Mouse (Mus musculus) forebrain, embryonic 16.5 days (tissue): Measurements from ENCODE around the gene Cfap20. TPM values are rescaled to one million over a fixed set of nuclear protein-coding genes. Genes with fewer than 3 reads are reported as not detected.

Experiments
- polyA plus RNA-seq: library from polyadenylated mRNA; unstranded; fragments of >200 nt; fragmentation: Nextera tagmentation; extraction: Ambion mirVana; gene quantifications from 2 replicates; pipeline ENCODE4 v1.2.1, GENCODE M21; 2015

The Cfap20 gene
- polyA plus RNA-seq, 1 experiment from 2014 or later: 141 TPM

Other genes with a start within 250 kb of the Cfap20 start
- gene Kifc3, start 232.1 kb downstream of the Cfap20 start, polyA plus RNA-seq: 16.8 and 21.9 TPM in 2 replicates
- gene Cngb1, start 128.3 kb downstream of the Cfap20 start, polyA plus RNA-seq: 0.16 and 0.52 TPM in 2 replicates
- 1.5 TPM in 1 of 2 replicates, not detected in the other for gene Tepp, start 124.3 kb downstream of the Cfap20 start, polyA plus RNA-seq
- 19.8 and 21.8 TPM in 2 replicates for gene Zfp319, start 102.9 kb downstream of the Cfap20 start, polyA plus RNA-seq
- gene Usb1, start 102.6 kb downstream of the Cfap20 start, polyA plus RNA-seq: 46.6 and 49.7 TPM in 2 replicates
- gene Mmp15, start 82.6 kb downstream of the Cfap20 start, polyA plus RNA-seq: 10.9 and 11.3 TPM in 2 replicates
- gene Csnk2a2, start 55.2 kb upstream of the Cfap20 start, polyA plus RNA-seq: 10.3 and 11.0 TPM in 2 replicates
- 1.3 and 1.5 TPM in 2 replicates for gene Ccdc113, start 99.2 kb upstream of the Cfap20 start, polyA plus RNA-seq
- gene Prss54, start 141.5 kb upstream of the Cfap20 start, polyA plus RNA-seq: not detected in 2 replicates
- gene Gins3, start 198.6 kb upstream of the Cfap20 start, polyA plus RNA-seq: 10.8 and 11.5 TPM in 2 replicates
- gene Ndrg4, start 242.1 kb upstream of the Cfap20 start, polyA plus RNA-seq: 221 and 296 TPM in 2 replicates